Mouse (Mus musculus) heart, embryonic 12.5 days (tissue): Measurements from ENCODE around the gene Ostm1. TPM values are rescaled to one million over a fixed set of nuclear protein-coding genes. Genes with fewer than 3 reads are reported as not detected.

ENCODE experiments used
- ATAC-seq: fragments of 200-750 bp; cut with Nextera tagmentation; 2 replicates; pipeline ENCODE4 v1.8.0; 2017; ENCODE audit warnings: moderate TSS enrichment, moderate library complexity; ENCODE audit not compliant: insufficient number of reproducible peaks, low FRiP score
- H3K27ac ChIP-seq: fragments of 300-500 bp; sonication (generic); 2 replicates; pipeline ENCODE4 v1.5.1; 2016; ENCODE audit warnings: mild to moderate bottlenecking, moderate library complexity; ENCODE audit not compliant: poor library complexity, severe bottlenecking
- H3K27me3 ChIP-seq: fragments of 300-500 bp; sonication (generic); replicated peaks from 2 replicates; pipeline ENCODE4 v1.6.1; 2016; ENCODE audit warnings: mild to moderate bottlenecking, moderate library complexity
- H3K36me3 ChIP-seq: fragments of 300-500 bp; sonication (generic); 2 replicates; pipeline ENCODE4 v1.6.1; 2016; ENCODE audit warnings: mild to moderate bottlenecking, moderate library complexity
- H3K4me1 ChIP-seq: fragments of 300-500 bp; sonication (generic); replicated peaks from 2 replicates; pipeline ENCODE4 v1.6.1; 2016; ENCODE audit warnings: mild to moderate bottlenecking
- H3K4me2 ChIP-seq: fragments of 300-500 bp; sonication (generic); 2 replicates; pipeline ENCODE4 v1.6.1; 2016; ENCODE audit warnings: mild to moderate bottlenecking, moderate library complexity
- H3K4me3 ChIP-seq: fragments of 300-500 bp; sonication (generic); 2 replicates; pipeline ENCODE4 v1.5.1; 2016; ENCODE audit warnings: mild to moderate bottlenecking
- H3K9ac ChIP-seq: fragments of 300-500 bp; sonication (generic); 2 replicates; pipeline ENCODE4 v1.6.1; 2016; ENCODE audit warnings: mild to moderate bottlenecking, moderate library complexity
- H3K9me3 ChIP-seq: fragments of 300-500 bp; sonication (generic); replicated peaks from 2 replicates; pipeline ENCODE4 v1.6.1; 2016; ENCODE audit warnings: mild to moderate bottlenecking, moderate library complexity
- WGBS: fragments of 180-500 bp; shearing (Covaris S2); methylation state at CpG from one replicate; pipeline ENCODE4 v1.1.7; 2016; 5-methylcytosine and 5-hydroxymethylcytosine counted together
- polyA plus RNA-seq: library from polyadenylated mRNA; unstranded; fragments of >200 nt; fragmentation: Nextera tagmentation; extraction: Ambion mirVana; gene quantifications from 2 replicates; pipeline ENCODE4 v1.2.1, GENCODE M21; 2016

Gene Ostm1
- polyA plus RNA-seq, 1 experiment from 2014 or later = 28.6 TPM

DNA sequence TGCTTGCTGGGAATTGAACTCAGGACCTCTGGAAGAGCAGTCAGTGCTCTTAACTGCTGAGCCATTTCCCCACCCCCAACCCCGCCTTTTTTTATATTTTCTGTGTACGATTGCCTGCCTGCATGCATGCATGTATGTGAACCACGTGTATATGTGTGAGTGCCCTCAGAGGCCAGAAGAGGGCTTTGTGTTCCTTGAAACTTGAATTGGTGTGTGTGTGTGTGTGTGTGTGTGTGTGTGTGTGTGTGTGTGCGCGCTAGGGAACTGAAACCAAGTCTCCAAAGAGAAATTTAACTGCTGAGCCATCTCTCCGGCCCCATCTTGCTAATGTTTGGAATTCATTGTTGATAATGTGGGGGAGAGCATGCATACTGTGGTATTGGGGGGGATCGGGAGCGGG, 15.0 kb downstream of the Ostm1 start:
- Histone ChIP-seq H3K36me3 (no peaks in the 10 kb centered on the region), H3K9me3 (no peaks in the 10 kb centered on the region), H3K4me2 (no peak overlapping the region), H3K27ac (no peak overlapping the region), H3K4me3 (no peak overlapping the region), H3K4me1 (no peaks in the 10 kb centered on the region), H3K27me3 (peaks cover 67% of the 10 kb centered on the region), H3K9ac (no peak overlapping the region)
- 81% methylated on average over 8 of the region's 8 CpGs for WGBS
- ATAC-seq = no peak

DNA sequence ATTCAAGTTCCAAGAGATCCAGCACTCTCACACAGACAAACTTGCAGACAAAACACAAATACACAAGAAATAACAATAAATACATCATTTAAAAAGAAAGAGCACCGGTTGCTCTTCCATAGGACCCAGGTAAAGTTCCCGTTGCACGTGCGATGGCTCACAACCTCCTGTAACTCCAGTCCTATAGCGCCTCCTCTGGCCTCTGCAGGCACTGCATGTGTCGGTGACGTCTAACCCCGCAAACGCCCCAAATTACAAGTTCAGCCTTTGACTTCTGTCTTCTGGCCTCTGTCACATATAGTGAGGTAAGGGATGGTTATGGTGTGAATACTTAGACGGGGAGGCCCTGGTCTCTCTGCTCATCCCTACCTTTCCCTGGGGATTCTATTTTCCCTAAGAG, 17.9 kb downstream of the Ostm1 start:
- H3K36me3 ChIP-seq = no peaks in the 10 kb centered on the region
- H3K27ac ChIP-seq = no peak overlapping the region
- H3K9me3 ChIP-seq = peaks cover 12% of the 10 kb centered on the region
- H3K4me3 ChIP-seq = no peak overlapping the region
- ATAC-seq = no peak
- no peaks in the 10 kb centered on the region for H3K4me1 ChIP-seq
- no peak overlapping the region for H3K4me2 ChIP-seq
- H3K9ac ChIP-seq = no peak overlapping the region
- peaks cover 51% of the 10 kb centered on the region for H3K27me3 ChIP-seq
- 21% methylated on average over 10 of the region's 10 CpGs for WGBS

- WGBS = 63% methylated on average over 2 of the region's 2 CpGs
- H3K27me3 ChIP-seq = peaks cover 57% of the 10 kb centered on the region
Measured at GRCm38 (mm10) chr10:42604874-42605273, 21.3 kb downstream of the Ostm1 start.

DNA sequence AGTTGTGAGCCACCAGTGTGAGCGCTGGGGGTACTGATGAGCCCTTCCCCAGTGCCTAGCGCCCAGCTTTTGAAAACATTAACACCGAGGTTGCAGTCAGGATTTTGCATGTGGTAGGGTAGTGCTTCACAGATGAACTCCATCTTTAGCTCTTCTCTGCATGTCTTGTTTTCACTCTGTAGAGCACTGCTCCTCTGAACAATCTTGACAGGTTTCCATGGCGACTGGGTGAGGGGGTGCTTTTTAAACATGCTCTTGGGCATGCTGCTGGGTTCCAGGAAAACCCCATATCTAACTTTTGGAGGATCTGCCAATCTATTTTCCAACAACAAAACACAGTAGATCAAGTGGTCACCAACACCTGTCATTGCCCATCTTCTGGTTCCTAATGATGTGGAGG, 23.1 kb downstream of the Ostm1 start:
- no peak overlapping the region for H3K4me3 ChIP-seq
- H3K9ac ChIP-seq = no peak overlapping the region
- no peak overlapping the region for H3K27ac ChIP-seq
- peaks cover 19% of the 10 kb centered on the region for H3K9me3 ChIP-seq
- 66% methylated on average over 4 of the region's 4 CpGs for WGBS
- H3K36me3 ChIP-seq = no peaks in the 10 kb centered on the region
- no peak overlapping the region for H3K4me2 ChIP-seq
- ATAC-seq = no peak
- H3K27me3 ChIP-seq = peaks cover 55% of the 10 kb centered on the region
- H3K4me1 ChIP-seq = no peaks in the 10 kb centered on the region

More at GRCm38 (mm10) chr10:42604874-42605273, 21.3 kb downstream of the Ostm1 start:
- Histone ChIP-seq H3K4me1 (no peaks in the 10 kb centered on the region), H3K9me3 (peaks cover 19% of the 10 kb centered on the region), H3K27ac (no peak overlapping the region), H3K4me2 (no peak overlapping the region), H3K4me3 (no peak overlapping the region), H3K36me3 (no peaks in the 10 kb centered on the region), H3K9ac (no peak overlapping the region)
- no peak for ATAC-seq

DNA sequence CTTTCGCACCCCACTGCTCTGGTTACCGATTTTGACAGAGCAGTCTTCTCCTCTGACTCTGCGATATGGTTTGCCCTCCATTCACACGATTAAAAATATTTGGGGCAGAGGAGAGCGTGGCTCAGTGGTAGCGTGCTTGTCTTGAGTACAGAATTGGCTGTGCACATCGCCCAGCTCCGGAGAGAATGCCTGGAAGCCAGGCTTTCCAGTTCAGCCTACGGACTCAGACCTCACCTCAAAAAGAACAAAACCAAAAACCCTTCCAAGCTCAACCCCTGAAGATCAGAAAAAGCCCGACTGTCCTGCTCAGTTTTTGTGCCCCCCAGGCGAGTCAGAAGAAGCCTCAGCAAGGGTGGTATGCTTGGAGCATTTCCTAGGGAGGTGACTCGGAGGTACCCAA, 29.5 kb downstream of the Ostm1 start:
- WGBS = 7% methylated on average over 12 of the region's 12 CpGs
- no peak for ATAC-seq
- peak overlapping the region; percentile 30 for H3K4me2 ChIP-seq
- peaks cover 88% of the 10 kb centered on the region for H3K27me3 ChIP-seq
- no peak overlapping the region for H3K27ac ChIP-seq
- no peaks in the 10 kb centered on the region for H3K36me3 ChIP-seq
- peaks cover 5% of the 10 kb centered on the region; the same call in 1 of the 2 replicates for H3K9me3 ChIP-seq
- H3K9ac ChIP-seq = no peak overlapping the region
- no peak overlapping the region for H3K4me3 ChIP-seq
- peaks cover 10% of the 10 kb centered on the region; the same call in 1 of the 2 replicates for H3K4me1 ChIP-seq

GRCm38 (mm10) chr10:42613639-42614381, 30.2 kb downstream of the Ostm1 start:
- WGBS = 1% methylated on average over 38 of the region's 40 CpGs
- Histone ChIP-seq H3K27ac (no peak overlapping the region), H3K4me2 (peak overlapping the region; percentile 80), H3K9ac (0 out of 2 replicates have a peak overlapping the region, but pooled peaks have one; percentile 54), H3K4me3 (peak overlapping the region; percentile 49), H3K4me1 (peaks cover 10% of the 10 kb centered on the region; the same call in 1 of the 2 replicates), H3K36me3 (no peaks in the 10 kb centered on the region), H3K27me3 (peaks cover 88% of the 10 kb centered on the region), H3K9me3 (peaks cover 3% of the 10 kb centered on the region; the same call in 1 of the 2 replicates)
- ATAC-seq = peak; percentile 63; the same call in 1 of the 2 replicates

- Histone ChIP-seq H3K27me3 (peaks cover 89% of the 10 kb centered on the region), H3K4me3 (no peak overlapping the region), H3K4me2 (peak overlapping the region; percentile 28; the same call in 1 of the 2 replicates), H3K4me1 (peaks cover 10% of the 10 kb centered on the region; the same call in 1 of the 2 replicates), H3K9ac (no peak overlapping the region), H3K36me3 (no peaks in the 10 kb centered on the region), H3K27ac (no peak overlapping the region), H3K9me3 (peaks cover 3% of the 10 kb centered on the region; the same call in 1 of the 2 replicates)
- 10% methylated on average over 9 of the region's 9 CpGs for WGBS
- ATAC-seq = no peak
Measured at GRCm38 (mm10) chr10:42614766-42615165, 31.1 kb downstream of the Ostm1 start.

GRCm38 (mm10) chr10:42618291-42618690, 34.7 kb downstream of the Ostm1 start:
- Histone ChIP-seq H3K4me1 (peaks cover 8% of the 10 kb centered on the region; the same call in 1 of the 2 replicates), H3K36me3 (no peaks in the 10 kb centered on the region), H3K27me3 (peaks cover 80% of the 10 kb centered on the region), H3K9me3 (no peaks in the 10 kb centered on the region), H3K9ac (no peak overlapping the region), H3K27ac (no peak overlapping the region), H3K4me2 (no peak overlapping the region), H3K4me3 (no peak overlapping the region)
- WGBS = 47% methylated on average over 2 of the region's 2 CpGs
- no peak for ATAC-seq

DNA sequence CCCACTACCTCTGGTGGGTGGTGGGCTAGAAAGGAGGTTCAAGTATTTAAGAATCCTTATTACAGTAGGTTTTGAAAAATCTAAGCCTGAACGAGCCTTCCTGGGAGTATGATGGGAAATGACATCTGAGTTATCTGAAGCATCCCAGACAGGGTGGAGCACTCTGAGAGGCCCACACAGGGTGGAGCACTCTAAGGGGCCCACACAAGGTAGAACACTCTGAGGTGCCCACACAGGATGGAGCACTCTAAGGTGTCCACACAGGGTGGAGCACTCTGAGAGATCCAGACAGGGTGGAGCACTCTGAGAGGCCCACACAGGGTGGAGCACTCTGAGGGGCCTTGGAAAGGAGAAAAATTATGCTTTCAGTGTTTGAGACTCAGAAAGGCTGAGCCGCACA, 42.3 kb downstream of the Ostm1 start:
- H3K9ac ChIP-seq = no peak overlapping the region
- H3K27me3 ChIP-seq = peaks cover 75% of the 10 kb centered on the region
- no peaks in the 10 kb centered on the region for H3K36me3 ChIP-seq
- H3K4me3 ChIP-seq = no peak overlapping the region
- 0 out of 2 replicates have a peak, but pooled peaks have one; percentile 51 for ATAC-seq
- WGBS = 75% methylated on average over 2 of the region's 2 CpGs
- no peak overlapping the region for H3K4me2 ChIP-seq
- H3K4me1 ChIP-seq = no peaks in the 10 kb centered on the region
- H3K27ac ChIP-seq = no peak overlapping the region
- H3K9me3 ChIP-seq = no peaks in the 10 kb centered on the region

DNA sequence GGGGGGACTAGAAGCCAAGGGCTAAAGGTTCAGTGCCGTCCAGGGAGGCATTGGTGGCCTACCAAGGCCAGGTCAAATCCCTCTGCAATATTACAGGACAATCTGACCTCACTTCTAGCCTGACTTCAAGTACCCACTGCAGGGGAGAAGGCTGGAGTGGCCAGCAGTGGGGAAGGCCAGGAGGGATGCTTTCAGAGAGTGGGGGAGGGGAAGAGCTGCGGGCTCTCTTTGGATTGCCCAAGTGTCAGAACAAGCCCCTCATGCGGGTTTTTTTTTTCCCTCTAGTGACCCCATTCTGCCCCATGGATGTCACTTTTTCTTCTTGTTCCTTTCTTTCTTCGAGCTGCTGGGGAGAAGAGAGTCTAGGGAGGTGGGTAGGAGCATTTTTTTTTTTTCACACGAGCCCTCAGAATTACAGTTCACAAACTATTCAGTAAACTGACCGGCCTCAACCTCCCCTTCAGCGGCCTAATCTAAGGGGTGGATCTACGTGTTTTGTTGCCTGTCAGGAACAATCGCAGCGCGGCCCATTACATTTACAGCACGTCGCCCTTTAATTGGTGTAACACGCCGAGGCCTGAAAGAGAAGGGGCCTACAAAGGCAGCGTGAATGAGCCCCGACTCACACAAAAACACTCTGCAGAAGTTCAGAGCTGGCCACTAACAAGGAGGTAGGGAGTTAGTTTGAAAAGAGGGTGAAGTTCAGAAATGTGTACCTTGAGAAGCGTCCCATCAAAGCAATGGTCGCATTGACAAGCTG, 47.2 kb downstream of the Ostm1 start:
- H3K27ac ChIP-seq = no peak overlapping the region
- H3K4me2 ChIP-seq = no peak overlapping the region
- no peak overlapping the region for H3K9ac ChIP-seq
- WGBS = 4% methylated on average over 19 of the region's 19 CpGs
- peaks cover 97% of the 10 kb centered on the region for H3K27me3 ChIP-seq
- H3K9me3 ChIP-seq = no peaks in the 10 kb centered on the region
- ATAC-seq = no peak
- H3K4me3 ChIP-seq = no peak overlapping the region
- no peaks in the 10 kb centered on the region for H3K36me3 ChIP-seq
- H3K4me1 ChIP-seq = peaks cover 31% of the 10 kb centered on the region

DNA sequence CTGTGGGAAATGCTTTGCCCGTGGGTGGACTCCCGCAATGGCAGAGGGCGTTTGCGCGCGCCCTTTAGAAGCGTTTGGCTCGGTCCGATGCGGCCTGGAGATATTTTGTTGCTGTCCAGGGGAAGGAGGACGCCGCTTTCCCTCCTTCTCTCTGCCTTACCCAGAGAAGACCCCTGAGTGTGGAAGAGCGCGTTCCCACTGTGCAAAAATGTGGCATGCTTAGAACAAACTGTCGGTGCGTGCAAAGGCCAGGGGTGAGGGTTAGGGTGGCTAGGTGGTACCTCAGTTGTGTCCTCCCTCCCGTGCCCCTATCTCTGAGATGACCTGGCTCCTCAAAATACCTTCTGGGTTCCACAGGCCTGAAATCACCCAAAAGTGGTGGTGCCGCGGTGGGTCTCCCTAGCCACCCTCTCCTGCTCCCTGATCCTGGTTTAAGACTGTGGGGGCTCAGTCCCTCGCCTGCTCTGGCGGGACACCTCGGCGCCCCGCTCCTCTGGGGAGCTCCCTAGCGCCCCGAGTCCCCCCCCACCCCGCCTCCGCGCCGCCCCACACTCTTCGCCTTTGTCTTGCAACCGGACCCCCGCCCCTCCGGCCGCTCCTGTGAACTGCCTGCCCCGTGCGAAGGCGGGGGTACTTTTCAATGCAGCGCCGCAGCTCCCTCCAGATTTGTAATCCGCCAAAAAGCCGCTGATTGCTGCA, 48.3 kb downstream of the Ostm1 start:
- peaks cover 96% of the 10 kb centered on the region for H3K27me3 ChIP-seq
- H3K4me2 ChIP-seq = peak overlapping the region; percentile 80
- ATAC-seq = no peak
- H3K4me1 ChIP-seq = peaks cover 40% of the 10 kb centered on the region
- H3K27ac ChIP-seq = no peak overlapping the region
- WGBS = under 1% methylated on average over 42 of the region's 42 CpGs
- peak overlapping the region; percentile 51 for H3K4me3 ChIP-seq
- no peaks in the 10 kb centered on the region for H3K36me3 ChIP-seq
- no peak overlapping the region for H3K9ac ChIP-seq
- H3K9me3 ChIP-seq = no peaks in the 10 kb centered on the region
